Mouse (Mus musculus): Measurements from ENCODE around the gene Fam208b.

GRCm38 (mm10) chr13:3523459-3523858 is 87.4 kb downstream of the Fam208b start:
- TF ChIP-seq POLR2A (IDR thresholded peaks at IDR 0.05; ENCODE audit: borderline replicate concordance, low read depth, low read length) (no peak), CTCF (IDR thresholded peaks at IDR 0.05; ENCODE audit: low read depth, low read length) (no peak)

Measured in bone marrow macrophage, adult 2 months (primary cell).